Mouse (Mus musculus) retina, postnatal 1 day (tissue): ENCODE measurements around the gene Gm10471.
"Not testable (repeated sequence)": the region's sequence is repeated elsewhere in the genome, so short reads cannot be mapped to it uniquely, and the experiment has no call there.

Experiments used
- DNase-seq: peaks from one replicate; pipeline ENCODE4 v3.0.0-alpha.2; 2012

Gene Gm10471

GRCm38 (mm10) chr5:26089191-26089590, at the start of gene Gm10471:
Gm10471 (minus strand) TSS chr5:26089291.
- DNase-seq, result not testable (repeated sequence)

GRCm38 (mm10) chr5:26121321-26121720, 32.2 kb upstream of the Gm10471 start, which contains the start of gene Gm10220:
Gm10220 (minus strand) TSS chr5:26121421.
- DNase-seq, result not testable (repeated sequence)

DNA sequence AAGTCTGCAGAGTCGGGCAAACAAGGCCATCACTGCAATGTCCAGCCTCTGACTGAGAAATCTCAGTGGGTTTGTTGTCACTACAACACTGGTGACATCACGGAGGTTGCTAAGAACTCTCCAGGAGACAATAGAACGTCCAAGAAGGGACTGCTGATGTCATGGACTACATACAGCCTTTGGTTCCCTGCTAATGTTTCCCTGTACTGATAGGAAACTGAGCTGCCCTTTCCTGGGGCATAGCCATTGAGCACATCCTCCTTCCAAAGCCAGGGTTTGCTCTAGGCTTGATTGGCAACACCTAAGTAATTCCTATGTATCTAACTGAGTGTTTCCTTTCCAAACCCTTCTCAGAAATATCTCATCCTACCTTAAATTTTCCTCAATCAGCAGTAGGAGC, 16.2 kb upstream of the Gm10471 start, which contains the start of gene 5031410I06Rik:
TSS of gene 5031410I06Rik (minus strand) at position 101 of the 400 bp plus-strand sequence.
- not testable (repeated sequence) for DNase-seq

- DNase-seq, result peak; percentile 51
These were observed 10.1 kb downstream of the Gm10471 start for GRCm38 (mm10) chr5:26079023-26079422.

DNA sequence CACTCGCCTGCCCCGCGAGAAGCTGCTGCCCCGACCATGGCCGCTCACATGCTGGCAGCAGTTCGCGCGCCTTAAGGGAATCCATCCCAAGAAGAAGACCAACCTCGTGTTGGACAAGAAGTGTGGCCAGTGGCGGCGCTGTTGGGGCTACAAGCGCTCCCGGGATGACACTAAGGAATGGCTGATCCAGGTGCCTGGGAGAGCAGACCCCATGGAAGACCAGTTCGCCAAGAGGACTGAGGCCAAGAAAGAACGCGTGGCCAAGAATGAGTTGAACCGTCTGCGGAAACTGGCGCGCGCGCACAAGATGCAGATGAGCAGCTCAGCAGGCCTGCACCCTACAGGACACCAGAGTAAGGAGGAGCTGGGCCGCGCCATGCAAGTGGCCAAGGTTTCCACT, 18.4 kb downstream of the Gm10471 start:
- no peak for DNase-seq

DNA sequence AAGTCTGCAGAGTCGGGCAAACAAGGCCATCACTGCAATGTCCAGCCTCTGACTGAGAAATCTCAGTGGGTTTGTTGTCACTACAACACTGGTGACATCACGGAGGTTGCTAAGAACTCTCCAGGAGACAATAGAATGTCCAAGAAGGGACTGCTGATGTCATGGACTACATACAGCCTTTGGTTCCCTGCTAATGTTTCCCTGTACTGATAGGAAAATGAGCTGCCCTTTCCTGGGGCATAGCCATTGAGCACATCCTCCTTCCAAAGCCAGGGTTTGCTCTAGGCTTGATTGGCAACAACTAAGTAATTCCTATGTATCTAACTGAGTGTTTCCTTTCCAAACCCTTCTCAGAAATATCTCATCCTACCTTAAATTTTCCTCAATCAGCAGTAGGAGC, 30.6 kb downstream of the Gm10471 start, which contains the start of gene Gm7347:
TSS of gene Gm7347 (minus strand) at position 101 of the 400 bp plus-strand sequence.
- not testable (repeated sequence) for DNase-seq

DNA sequence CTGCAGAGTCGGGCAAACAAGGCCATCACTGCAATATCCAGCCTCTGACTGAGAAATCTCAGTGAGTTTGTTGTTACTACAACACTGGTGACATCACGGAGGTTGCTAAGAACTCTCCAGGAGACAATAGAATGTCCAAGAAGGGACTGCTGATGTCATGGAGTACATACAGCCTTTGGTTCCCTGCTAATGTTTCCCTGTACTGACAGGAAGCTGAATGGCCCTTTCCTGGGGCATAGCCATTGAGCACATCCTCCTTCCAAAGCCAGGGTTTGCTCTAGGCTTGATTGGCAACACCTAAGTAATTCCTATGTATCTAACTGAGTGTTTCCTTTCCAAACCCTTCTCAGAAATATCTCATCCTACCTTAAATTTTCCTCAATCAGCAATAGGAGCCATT, 49.6 kb downstream of the Gm10471 start, which contains the start of gene Speer4a:
TSS of gene Speer4a (minus strand) at position 101 of the 400 bp plus-strand sequence.
- not testable (repeated sequence) for DNase-seq
